Mouse (Mus musculus): Measurements from ENCODE around the gene Kctd8. TPM values are rescaled to one million over a fixed set of nuclear protein-coding genes. Genes with fewer than 3 reads are reported as not detected.

The Kctd8 gene
- polyA plus RNA-seq, 1 experiment: not detected

DNA sequence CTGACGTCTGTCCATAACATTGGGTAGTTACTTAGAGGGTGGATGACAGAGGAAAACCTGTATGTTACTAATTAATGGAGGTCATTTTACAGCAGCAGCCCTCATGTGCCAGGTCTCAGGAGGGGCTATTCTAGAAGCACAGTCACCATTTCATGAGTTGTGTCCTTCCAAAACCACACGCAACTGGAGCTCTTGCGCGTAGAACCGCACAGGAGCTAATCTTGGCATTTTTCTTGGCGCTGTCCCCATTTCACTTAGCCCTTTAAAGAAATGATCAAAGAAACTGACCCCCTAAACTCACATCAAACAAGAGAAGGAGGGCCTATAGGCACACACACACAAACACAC lies 1.9 kb downstream of the Kctd8 start:
- TF ChIP-seq REST (IDR thresholded peaks at IDR 0.05; ENCODE audit: insufficient read depth, insufficient read length) (no peak), MAX (IDR thresholded peaks at IDR 0.05; ENCODE audit: low read depth) (no peak), USF1 (IDR thresholded peaks at IDR 0.05; ENCODE audit: low read depth) (no peak), SRF (IDR thresholded peaks at IDR 0.05; ENCODE audit: control insufficient read depth, insufficient read length, low read depth) (no peak), POLR2AphosphoS2 (IDR thresholded peaks at IDR 0.05; ENCODE audit: insufficient read length, low read depth) (no peak), CEBPB (IDR thresholded peaks at IDR 0.05; ENCODE audit: insufficient read depth, poor library complexity, severe bottlenecking) (no peak), MYOD1 (IDR thresholded peaks at IDR 0.05; ENCODE audit: control insufficient read depth in 1 of 3, insufficient read length in 2 of 3, low read depth in 2 of 3) (no peak), TCF12 (IDR thresholded peaks at IDR 0.05; ENCODE audit: insufficient read depth, poor library complexity, severe bottlenecking) (no peak), MYOG (IDR thresholded peaks at IDR 0.05; ENCODE audit: control insufficient read depth in 1 of 3, insufficient read depth in 1 of 3, insufficient read length in 2 of 3, low read depth in 2 of 3) (no peak)
- no peak overlapping the region for H3K4me2 ChIP-seq (ENCODE audit: low read depth)
- H3K36me3 ChIP-seq (ENCODE audit: control insufficient read depth, insufficient read depth): no peaks in the 10 kb centered on the region
- H3K4me3 ChIP-seq: no peak overlapping the region
- no peak overlapping the region for H3ac ChIP-seq (ENCODE audit: control insufficient read depth, insufficient read length)
- no peaks in the 10 kb centered on the region for H3K79me2 ChIP-seq (ENCODE audit: control insufficient read depth, insufficient read depth)
- H3K27me3 ChIP-seq (ENCODE audit: control insufficient read depth, insufficient read depth, insufficient read length): no peaks in the 10 kb centered on the region

DNA sequence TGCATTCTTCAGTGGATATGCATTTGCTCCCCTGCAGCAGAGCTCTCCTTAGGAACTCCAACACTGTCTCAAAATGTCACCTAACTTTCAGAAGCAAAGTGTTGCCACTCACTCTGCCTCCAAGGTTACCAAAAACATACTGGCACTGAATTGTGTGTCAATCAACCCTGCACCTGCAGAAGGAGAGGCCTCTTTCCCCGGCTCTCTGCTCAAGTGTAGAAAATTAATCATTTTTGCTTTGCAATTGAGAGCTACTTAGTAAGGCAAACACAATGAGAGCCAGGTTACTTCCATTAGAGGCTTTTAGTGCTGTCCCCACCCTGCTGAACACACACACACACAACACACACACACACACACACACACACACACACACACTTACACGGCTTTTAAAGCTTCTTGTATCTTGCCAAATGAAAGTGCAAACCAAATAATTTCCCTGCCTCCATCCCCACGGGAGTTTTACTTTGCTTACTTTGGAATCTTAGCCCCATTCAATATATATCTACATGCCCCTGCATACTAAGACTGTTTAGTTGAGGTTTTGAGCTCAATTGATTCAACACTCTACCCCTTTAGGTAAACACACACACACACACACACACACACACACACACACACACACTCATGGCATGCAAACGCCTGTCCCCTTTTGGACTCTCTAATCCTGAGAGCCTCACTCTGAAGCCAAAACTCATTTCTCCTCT lies 2.4 kb downstream of the Kctd8 start:
- no peak overlapping the region for H3K4me2 ChIP-seq (ENCODE audit: low read depth)
- H3K4me3 ChIP-seq: no peak overlapping the region
- TF ChIP-seq USF1 (IDR thresholded peaks at IDR 0.05; ENCODE audit: low read depth) (no peak), MAX (IDR thresholded peaks at IDR 0.05; ENCODE audit: low read depth) (no peak), MYOD1 (IDR thresholded peaks at IDR 0.05; ENCODE audit: control insufficient read depth in 1 of 3, insufficient read length in 2 of 3, low read depth in 2 of 3) (no peak), SRF (IDR thresholded peaks at IDR 0.05; ENCODE audit: control insufficient read depth, insufficient read length, low read depth) (no peak), E2F4 (IDR thresholded peaks at IDR 0.05; ENCODE audit: insufficient read depth) (no peak), CEBPB (IDR thresholded peaks at IDR 0.05; ENCODE audit: insufficient read depth, poor library complexity, severe bottlenecking) (no peak), TCF12 (IDR thresholded peaks at IDR 0.05; ENCODE audit: insufficient read depth, poor library complexity, severe bottlenecking) (no peak), POLR2A (IDR thresholded peaks at IDR 0.05; ENCODE audit: insufficient read length, low read depth) (no peak), POLR2AphosphoS2 (IDR thresholded peaks at IDR 0.05; ENCODE audit: insufficient read length, low read depth) (no peak), TCF3 (IDR thresholded peaks at IDR 0.05; ENCODE audit: insufficient read length, low read depth) (no peak), MYOG (IDR thresholded peaks at IDR 0.05; ENCODE audit: control insufficient read depth in 1 of 3, insufficient read depth in 1 of 3, insufficient read length in 2 of 3, low read depth in 2 of 3) (no peak), REST (IDR thresholded peaks at IDR 0.05; ENCODE audit: insufficient read depth, insufficient read length) (no peak)
- H3ac ChIP-seq (ENCODE audit: control insufficient read depth, insufficient read length): no peak overlapping the region
- no peaks in the 10 kb centered on the region for H3K36me3 ChIP-seq (ENCODE audit: control insufficient read depth, insufficient read depth)
- no peaks in the 10 kb centered on the region for H3K27me3 ChIP-seq (ENCODE audit: control insufficient read depth, insufficient read depth, insufficient read length)
- H3K79me2 ChIP-seq (ENCODE audit: control insufficient read depth, insufficient read depth): no peaks in the 10 kb centered on the region

DNA sequence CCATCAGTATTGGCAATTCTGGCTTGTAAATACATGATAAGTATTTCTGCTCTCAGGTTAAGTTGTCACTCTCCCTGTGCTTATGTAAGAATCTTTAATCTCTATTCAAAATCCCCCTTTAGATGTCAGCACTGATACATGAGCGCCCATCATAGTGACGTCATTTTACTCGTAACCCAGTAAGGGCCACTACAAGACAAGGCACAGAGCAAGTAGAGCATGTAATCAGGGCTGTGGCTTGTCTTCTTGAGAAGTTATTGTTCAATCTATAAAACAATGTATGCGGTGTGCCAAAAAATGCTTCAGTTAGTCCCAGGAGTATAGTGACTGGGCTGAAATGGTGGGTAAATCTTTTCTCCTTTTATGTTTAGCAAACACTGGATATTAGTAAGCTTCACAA lies 13.9 kb downstream of the Kctd8 start:
- no peak overlapping the region for H3K4me2 ChIP-seq (ENCODE audit: low read depth)
- H3K4me3 ChIP-seq: no peak overlapping the region
- no peaks in the 10 kb centered on the region for H3K36me3 ChIP-seq (ENCODE audit: control insufficient read depth, insufficient read depth)
- TF ChIP-seq MAX (IDR thresholded peaks at IDR 0.05; ENCODE audit: low read depth): no peak
- no peak for TF ChIP-seq TCF12 (IDR thresholded peaks at IDR 0.05; ENCODE audit: insufficient read depth, poor library complexity, severe bottlenecking)
- no peak for TF ChIP-seq TCF3 (IDR thresholded peaks at IDR 0.05; ENCODE audit: insufficient read length, low read depth)
- H3K79me2 ChIP-seq (ENCODE audit: control insufficient read depth, insufficient read depth): no peaks in the 10 kb centered on the region
- no peak overlapping the region for H3ac ChIP-seq (ENCODE audit: control insufficient read depth, insufficient read length)
- no peaks in the 10 kb centered on the region for H3K27me3 ChIP-seq (ENCODE audit: control insufficient read depth, insufficient read depth, insufficient read length)

DNA sequence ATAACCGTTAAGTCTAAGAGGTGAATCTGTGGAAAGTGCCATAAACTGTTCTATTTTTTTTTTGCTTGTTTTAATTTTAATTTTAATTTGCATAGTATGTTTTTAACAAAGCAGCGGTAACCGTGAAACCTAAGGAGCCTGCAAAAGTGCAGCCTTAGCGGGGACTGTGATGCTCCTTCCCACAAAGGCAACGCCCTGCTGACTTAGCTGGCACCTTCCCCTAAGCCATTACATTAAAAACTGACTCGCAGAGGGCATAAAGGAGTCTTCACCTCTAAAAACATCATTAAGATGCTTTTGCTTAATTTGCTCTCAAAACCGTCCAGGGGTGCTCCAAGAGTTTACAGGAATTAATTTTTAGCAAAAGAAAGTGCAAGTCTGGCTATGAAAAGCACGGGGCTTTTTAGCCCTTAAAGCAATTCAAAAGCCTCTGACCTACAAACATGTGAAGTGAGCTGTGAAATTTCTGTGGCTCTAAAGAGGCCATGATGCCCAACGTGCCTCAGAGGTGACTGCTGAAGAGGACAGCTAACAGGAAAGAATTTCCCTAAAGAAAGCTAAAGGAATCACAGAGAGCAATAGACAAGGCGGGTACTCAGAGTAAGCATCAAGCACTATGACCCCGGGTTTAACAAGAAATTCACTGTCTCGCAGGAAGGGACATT lies 16.8 kb downstream of the Kctd8 start:
- Histone ChIP-seq H3K27me3 (ENCODE audit: control insufficient read depth, insufficient read depth, insufficient read length) (no peaks in the 10 kb centered on the region), H3K4me3 (no peak overlapping the region), H3ac (ENCODE audit: control insufficient read depth, insufficient read length) (no peak overlapping the region), H3K4me2 (ENCODE audit: low read depth) (no peak overlapping the region), H3K79me2 (ENCODE audit: control insufficient read depth, insufficient read depth) (no peaks in the 10 kb centered on the region), H3K36me3 (ENCODE audit: control insufficient read depth, insufficient read depth) (no peaks in the 10 kb centered on the region)
- no peak for TF ChIP-seq POLR2A (IDR thresholded peaks at IDR 0.05; ENCODE audit: insufficient read length, low read depth)
- no peak for TF ChIP-seq POLR2AphosphoS2 (IDR thresholded peaks at IDR 0.05; ENCODE audit: insufficient read length, low read depth)
- no peak for TF ChIP-seq MYOG (IDR thresholded peaks at IDR 0.05; ENCODE audit: control insufficient read depth in 1 of 3, insufficient read depth in 1 of 3, insufficient read length in 2 of 3, low read depth in 2 of 3)

DNA sequence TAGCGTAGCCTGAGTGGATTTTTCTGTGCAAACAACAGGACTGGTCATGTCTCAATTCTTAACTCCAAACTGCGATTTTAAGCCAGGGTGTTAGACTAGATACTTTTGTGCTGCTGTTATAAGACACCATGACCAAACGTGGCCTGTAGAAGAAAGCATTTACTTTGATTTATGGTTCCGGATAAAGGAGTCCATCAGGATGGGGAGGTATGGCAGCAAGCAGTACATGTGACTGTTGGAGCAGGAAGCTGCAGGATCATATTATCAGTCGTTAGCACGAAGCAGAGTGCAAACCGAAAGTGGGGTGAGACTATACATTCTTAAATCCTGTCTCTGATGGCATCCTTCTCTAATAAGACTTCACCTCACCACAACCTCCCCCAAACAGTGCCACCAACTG lies 28.9 kb downstream of the Kctd8 start:
- no peak overlapping the region for H3ac ChIP-seq (ENCODE audit: control insufficient read depth, insufficient read length)

More for the DNA sequence above, 28.9 kb downstream of the Kctd8 start:
- Histone ChIP-seq H3K36me3 (ENCODE audit: control insufficient read depth, insufficient read depth) (no peaks in the 10 kb centered on the region), H3K4me3 (no peak overlapping the region), H3K27me3 (ENCODE audit: control insufficient read depth, insufficient read depth, insufficient read length) (no peaks in the 10 kb centered on the region), H3K79me2 (ENCODE audit: control insufficient read depth, insufficient read depth) (no peaks in the 10 kb centered on the region), H3K4me2 (ENCODE audit: low read depth) (no peak overlapping the region)
- TF ChIP-seq POLR2AphosphoS2 (IDR thresholded peaks at IDR 0.05; ENCODE audit: insufficient read length, low read depth) (no peak), E2F4 (IDR thresholded peaks at IDR 0.05; ENCODE audit: insufficient read depth) (no peak)
